Mouse (Mus musculus): ENCODE results near the gene Maml3.

GRCm38 (mm10) chr3:51778179-51778578 lies 326.7 kb downstream of the Maml3 start:
- TF ChIP-seq CTCF (IDR thresholded peaks at IDR 0.05; ENCODE audit: control insufficient read depth, insufficient read depth, insufficient read length) (no peak), USF1 (IDR thresholded peaks at IDR 0.05; ENCODE audit: low read depth) (no peak), CEBPB (IDR thresholded peaks at IDR 0.05; ENCODE audit: low read depth) (no peak), MYOD1 (IDR thresholded peaks at IDR 0.05; ENCODE audit: control insufficient read depth, insufficient read length, low read depth) (no peak), MYOG (IDR thresholded peaks at IDR 0.05; ENCODE audit: control insufficient read depth, extremely low read depth, insufficient read length) (no peak), MAX (IDR thresholded peaks at IDR 0.05) (no peak), FOSL1 (IDR thresholded peaks at IDR 0.05; ENCODE audit: insufficient read depth, low read length, poor library complexity, severe bottlenecking) (no peak)

All from C2C12 (cell line).